Mouse (Mus musculus) neural tube, embryonic 11.5 days (tissue): ENCODE measurements around the gene Schip1. TPM values are rescaled to one million over a fixed set of nuclear protein-coding genes. Genes with fewer than 3 reads are reported as not detected.
A peak's percentile ranks its signal among the peaks of the same experiment; 100 is the strongest.

ENCODE experiments used
- ATAC-seq: fragments of 200-750 bp; cut with Nextera tagmentation; 2 replicates; pipeline ENCODE4 v1.8.0; 2017; ENCODE audit warnings: moderate number of reproducible peaks, mild to moderate bottlenecking, moderate TSS enrichment, moderate library complexity; ENCODE audit not compliant: insufficient read depth, low FRiP score, low TSS enrichment
- DNase-seq: peaks from one replicate; pipeline ENCODE4 v3.0.0-alpha.2; 2015; ENCODE audit warnings: low spot score
- H3K27ac ChIP-seq: fragments of 300-500 bp; sonication (generic); 2 replicates; pipeline ENCODE4 v1.5.1; 2014; ENCODE audit warnings: low read depth, mild to moderate bottlenecking, low read length
- H3K27me3 ChIP-seq: fragments of 300-500 bp; sonication (generic); 2 replicates; pipeline ENCODE4 v1.6.1; 2014; ENCODE audit warnings: mild to moderate bottlenecking, low read length, mixed read lengths; ENCODE audit not compliant: control insufficient read depth, insufficient read depth
- H3K36me3 ChIP-seq: fragments of 300-500 bp; sonication (generic); 2 replicates; pipeline ENCODE4 v1.6.1; 2014; ENCODE audit warnings: mild to moderate bottlenecking, low read length, moderate library complexity, mixed read lengths; ENCODE audit not compliant: control insufficient read depth, insufficient read depth
- H3K4me1 ChIP-seq: fragments of 300-500 bp; sonication (generic); 2 replicates; pipeline ENCODE4 v1.6.1; 2014; ENCODE audit warnings: low read length, mixed read lengths; ENCODE audit not compliant: control insufficient read depth, insufficient read depth
- H3K4me2 ChIP-seq: fragments of 300-500 bp; sonication (generic); 2 replicates; pipeline ENCODE4 v1.6.1; 2014; ENCODE audit warnings: low read depth, mild to moderate bottlenecking, moderate library complexity
- H3K4me3 ChIP-seq: fragments of 300-500 bp; sonication (generic); 2 replicates; pipeline ENCODE4 v1.5.1; 2014; ENCODE audit warnings: low read depth, low read length
- H3K9ac ChIP-seq: fragments of 300-500 bp; sonication (generic); 2 replicates; pipeline ENCODE4 v1.6.1; 2014; ENCODE audit warnings: mild to moderate bottlenecking, low read length
- H3K9me3 ChIP-seq: fragments of 300-500 bp; sonication (generic); 2 replicates; pipeline ENCODE4 v1.6.1; 2016; ENCODE audit warnings: low read length; ENCODE audit not compliant: control insufficient read depth
- WGBS: fragments of 180-500 bp; shearing (Covaris S2); extraction: QIAGEN DNeasy Blood & Tissue Kit; methylation state at CpG from one replicate; pipeline ENCODE4 v1.1.7; 2014; 5-methylcytosine and 5-hydroxymethylcytosine counted together
- polyA plus RNA-seq: library from polyadenylated mRNA; unstranded; fragments of >200 nt; fragmentation: Nextera tagmentation; extraction: Ambion mirVana; gene quantifications from 2 replicates; pipeline ENCODE4 v1.2.1, GENCODE M21; 2014

Schip1 gene
- polyA plus RNA-seq, 1 experiment from 2014 or later, result 87.2 TPM

DNA sequence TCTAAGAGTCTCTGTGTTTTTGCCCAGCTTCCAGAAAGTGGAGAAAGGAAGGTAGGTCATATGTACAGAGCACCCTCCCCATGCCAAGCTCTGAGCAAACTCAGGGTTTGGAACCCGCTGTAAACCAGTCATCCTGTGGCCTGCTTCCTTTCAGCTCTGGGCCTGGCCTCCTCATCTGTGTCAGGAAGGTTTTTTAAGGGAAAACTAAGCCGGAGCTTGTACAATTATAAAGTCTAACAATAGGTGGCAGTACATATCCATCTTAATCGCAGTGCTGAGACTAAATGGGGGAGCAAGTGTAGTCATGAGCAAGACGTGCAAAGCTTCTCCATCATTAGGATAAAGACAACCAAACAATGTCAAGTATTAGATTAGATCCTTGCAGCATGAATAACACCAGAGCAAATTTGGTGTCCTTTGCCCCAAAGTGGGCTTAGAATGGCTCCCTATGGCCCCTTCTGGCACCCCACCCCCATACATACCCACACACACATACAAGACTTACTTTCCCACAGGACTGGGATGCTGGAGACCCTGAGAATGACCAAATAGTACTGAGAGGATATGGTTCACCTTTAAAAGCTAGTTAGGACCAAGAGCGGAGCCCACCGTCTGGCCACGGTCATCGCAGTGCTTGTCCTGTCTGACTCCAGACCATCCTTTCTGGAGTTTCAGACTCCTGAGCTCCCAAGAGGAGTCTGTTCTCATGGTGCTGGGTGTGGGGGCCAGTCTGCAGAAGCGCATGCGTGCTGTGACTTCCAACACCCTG is 550.6 kb downstream of the Schip1 start:
- 75% methylated on average over 10 of the region's 10 CpGs for WGBS
- DNase-seq (peak; percentile 33), ATAC-seq (no peak)
- Histone ChIP-seq H3K4me1 (no peaks in the 10 kb centered on the region), H3K27me3 (no peaks in the 10 kb centered on the region), H3K9me3 (no peaks in the 10 kb centered on the region), H3K4me2 (no peak overlapping the region), H3K4me3 (no peak overlapping the region), H3K9ac (no peak overlapping the region), H3K36me3 (no peaks in the 10 kb centered on the region), H3K27ac (no peak overlapping the region)

DNA sequence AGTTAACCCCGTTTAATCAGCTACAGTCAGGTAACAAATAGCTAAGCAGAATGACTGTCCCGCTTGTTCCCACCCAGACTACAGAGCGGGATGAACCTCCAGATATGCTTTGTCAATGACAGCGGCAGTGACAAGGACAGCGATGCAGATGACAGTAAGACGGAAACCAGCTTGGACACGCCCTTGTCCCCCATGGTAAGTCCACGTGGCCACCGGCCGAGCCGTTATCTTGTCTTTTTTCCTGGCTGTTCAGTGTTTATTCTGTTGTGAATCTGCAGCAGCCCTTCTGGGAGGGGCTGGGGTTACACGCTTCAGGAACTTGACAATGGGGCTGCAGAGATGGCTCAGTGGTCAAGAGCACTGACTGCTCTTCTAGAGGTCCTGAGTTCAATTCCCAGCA is 551.8 kb downstream of the Schip1 start:
- WGBS, result 92% methylated on average over 12 of the region's 12 CpGs
- Histone ChIP-seq H3K9me3 (no peaks in the 10 kb centered on the region), H3K4me1 (no peaks in the 10 kb centered on the region), H3K4me3 (no peak overlapping the region), H3K4me2 (no peak overlapping the region), H3K27ac (no peak overlapping the region), H3K36me3 (no peaks in the 10 kb centered on the region; the same call in 1 of the 2 replicates), H3K27me3 (no peaks in the 10 kb centered on the region), H3K9ac (no peak overlapping the region)
- no peak for DNase-seq
- ATAC-seq, result no peak

DNA sequence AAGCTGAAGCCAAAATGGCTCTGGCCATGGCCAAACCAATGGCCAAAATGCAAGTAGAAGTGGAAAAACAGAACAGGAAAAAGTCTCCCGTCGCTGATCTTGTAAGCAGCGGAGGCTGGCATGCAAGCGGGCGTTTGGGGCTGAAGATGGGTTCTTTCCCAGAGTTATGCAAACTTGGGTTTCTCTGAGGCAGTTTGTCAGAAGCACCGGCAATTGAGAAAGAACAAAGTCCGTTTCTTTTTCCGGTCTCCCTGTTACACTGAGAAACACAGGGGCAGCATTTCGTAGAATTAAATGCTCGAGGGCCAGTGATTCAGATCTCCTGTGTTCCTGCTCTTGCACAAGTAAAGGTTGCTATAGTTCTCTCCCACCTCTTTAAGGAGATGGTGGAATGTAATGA is 553.1 kb downstream of the Schip1 start:
- Histone ChIP-seq H3K4me1 (no peaks in the 10 kb centered on the region), H3K9me3 (no peaks in the 10 kb centered on the region), H3K27ac (no peak overlapping the region), H3K4me2 (no peak overlapping the region), H3K36me3 (no peaks in the 10 kb centered on the region; the same call in 1 of the 2 replicates), H3K9ac (no peak overlapping the region), H3K27me3 (no peaks in the 10 kb centered on the region), H3K4me3 (no peak overlapping the region)
- 92% methylated on average over 10 of the region's 10 CpGs for WGBS
- ATAC-seq (no peak), DNase-seq (no peak)

DNA sequence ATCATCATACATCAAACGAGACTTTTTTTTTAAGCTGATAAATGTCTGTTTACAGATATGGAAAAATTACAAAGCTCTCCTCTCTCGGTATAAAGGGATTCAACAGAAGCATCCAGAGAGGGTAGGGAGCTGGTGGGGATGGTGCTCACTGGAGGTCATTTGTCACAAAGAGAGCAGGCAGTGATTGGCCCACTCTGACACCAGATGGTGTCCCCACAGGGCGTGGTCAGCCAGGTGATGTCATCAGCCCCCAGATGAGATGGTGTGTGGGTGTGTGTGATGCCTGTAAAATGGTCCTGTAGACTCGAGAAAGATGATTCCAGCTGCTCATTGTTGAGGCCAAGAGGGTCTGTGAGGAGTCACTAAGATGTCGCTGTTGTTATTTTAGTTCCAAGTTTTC is 554.5 kb downstream of the Schip1 start:
- Histone ChIP-seq H3K4me1 (no peaks in the 10 kb centered on the region), H3K9me3 (no peaks in the 10 kb centered on the region), H3K4me2 (no peak overlapping the region), H3K4me3 (no peak overlapping the region), H3K27me3 (no peaks in the 10 kb centered on the region), H3K36me3 (no peaks in the 10 kb centered on the region; the same call in 1 of the 2 replicates), H3K27ac (no peak overlapping the region), H3K9ac (no peak overlapping the region)
- ATAC-seq (no peak), DNase-seq (no peak)
- 78% methylated on average over 5 of the region's 5 CpGs for WGBS

DNA sequence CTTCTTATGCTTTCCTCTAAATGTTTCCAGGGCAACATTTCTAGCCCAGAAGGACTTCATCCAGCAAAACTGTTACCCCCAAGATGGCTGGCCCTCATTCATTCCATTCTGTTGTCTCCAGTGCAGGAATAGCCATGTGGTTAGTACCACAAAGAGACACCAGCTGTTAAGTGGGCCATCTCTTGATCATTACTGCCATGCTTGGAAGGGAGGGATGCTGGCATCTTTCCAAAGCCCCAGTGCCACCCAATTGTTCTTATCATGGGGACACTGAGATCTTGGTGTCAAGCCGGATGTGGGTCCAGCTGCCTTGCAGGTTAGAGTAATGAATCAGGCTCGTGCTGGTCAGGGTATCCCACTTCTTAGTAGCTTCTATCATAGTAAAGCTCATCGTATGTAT is 557.4 kb downstream of the Schip1 start:
- 95% methylated on average over 3 of the region's 3 CpGs for WGBS
- no peak for DNase-seq
- Histone ChIP-seq H3K36me3 (no peaks in the 10 kb centered on the region; the same call in 1 of the 2 replicates), H3K27ac (no peak overlapping the region), H3K4me1 (no peaks in the 10 kb centered on the region), H3K27me3 (no peaks in the 10 kb centered on the region), H3K4me3 (no peak overlapping the region), H3K9me3 (no peaks in the 10 kb centered on the region), H3K4me2 (no peak overlapping the region), H3K9ac (no peak overlapping the region)
- no peak for ATAC-seq

DNA sequence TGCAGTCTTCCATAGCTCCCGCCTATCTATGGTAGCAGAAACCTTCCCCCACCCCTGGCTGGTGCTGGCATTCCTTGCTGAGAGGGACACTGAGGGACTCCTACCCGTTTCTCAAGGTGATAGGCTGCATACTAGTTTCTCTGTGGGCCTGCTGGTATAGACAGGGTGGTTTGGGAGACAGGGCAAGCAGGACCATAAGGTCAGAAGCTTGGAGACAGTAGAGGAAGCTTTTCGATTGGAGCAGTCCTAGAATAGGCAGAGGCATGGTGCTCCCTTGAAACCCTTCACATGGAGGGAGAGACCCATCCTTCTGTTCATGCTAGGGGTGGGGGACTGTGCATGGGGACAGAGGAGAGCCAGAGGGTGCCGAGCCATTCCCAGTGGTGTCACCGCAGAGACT is 558.4 kb downstream of the Schip1 start:
- 87% methylated on average over 5 of the region's 5 CpGs for WGBS
- Histone ChIP-seq H3K27me3 (no peaks in the 10 kb centered on the region), H3K4me3 (no peak overlapping the region), H3K27ac (no peak overlapping the region), H3K9me3 (no peaks in the 10 kb centered on the region), H3K36me3 (no peaks in the 10 kb centered on the region; the same call in 1 of the 2 replicates), H3K4me1 (no peaks in the 10 kb centered on the region), H3K9ac (no peak overlapping the region), H3K4me2 (no peak overlapping the region)
- no peak for DNase-seq
- ATAC-seq, result no peak

DNA sequence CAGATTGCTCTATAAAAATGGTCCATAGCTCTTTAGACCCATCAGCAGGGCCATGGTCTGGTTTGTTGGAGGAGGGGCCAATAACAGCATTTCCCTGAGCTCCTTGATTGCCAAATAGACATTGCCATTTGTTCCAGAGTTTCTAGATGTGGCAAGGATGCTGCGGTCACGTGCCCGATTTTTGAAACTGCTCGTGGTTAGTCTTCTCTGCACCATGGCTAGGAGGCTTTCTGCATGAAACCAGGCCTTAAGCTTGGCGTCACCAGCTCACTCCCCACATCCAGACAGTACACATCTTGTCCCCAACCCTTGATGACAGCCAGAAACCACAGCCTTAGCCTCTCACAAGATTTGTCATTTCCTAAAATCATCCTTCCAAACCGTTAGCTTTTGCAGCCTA is 559.9 kb downstream of the Schip1 start:
- Histone ChIP-seq H3K4me1 (no peaks in the 10 kb centered on the region), H3K9me3 (no peaks in the 10 kb centered on the region), H3K27ac (no peak overlapping the region), H3K4me3 (no peak overlapping the region), H3K36me3 (no peaks in the 10 kb centered on the region; the same call in 1 of the 2 replicates), H3K27me3 (no peaks in the 10 kb centered on the region), H3K4me2 (no peak overlapping the region), H3K9ac (no peak overlapping the region)
- WGBS, result 92% methylated on average over 6 of the region's 6 CpGs
- DNase-seq (no peak), ATAC-seq (no peak)

DNA sequence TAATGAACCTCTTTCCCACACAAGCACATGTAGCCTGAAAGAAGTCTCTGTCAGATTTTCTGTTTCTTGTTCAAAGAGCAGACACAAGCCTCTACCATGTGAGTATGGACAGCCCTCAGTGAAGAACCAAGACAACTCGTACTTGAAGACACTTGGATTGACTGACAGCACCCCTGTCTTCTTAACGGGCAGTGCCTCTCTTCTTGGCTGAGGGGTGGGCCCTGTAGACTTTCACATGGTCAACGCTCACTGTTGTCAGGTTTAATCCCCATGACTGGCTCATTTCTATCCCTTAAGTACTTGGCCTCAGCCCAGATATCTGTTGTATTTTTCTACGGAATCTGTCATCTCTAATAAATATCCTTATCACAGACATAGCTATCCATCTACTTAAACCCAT is 565.7 kb downstream of the Schip1 start:
- ATAC-seq, result no peak
- H3K4me3 ChIP-seq, result no peak overlapping the region
- no peak overlapping the region for H3K4me2 ChIP-seq
- 83% methylated on average over 4 of the region's 4 CpGs for WGBS
- DNase-seq, result no peak
- no peaks in the 10 kb centered on the region for H3K36me3 ChIP-seq
- H3K4me1 ChIP-seq, result no peaks in the 10 kb centered on the region
- H3K9me3 ChIP-seq, result no peaks in the 10 kb centered on the region
- no peak overlapping the region for H3K27ac ChIP-seq
- H3K9ac ChIP-seq, result no peak overlapping the region
- H3K27me3 ChIP-seq, result no peaks in the 10 kb centered on the region

DNA sequence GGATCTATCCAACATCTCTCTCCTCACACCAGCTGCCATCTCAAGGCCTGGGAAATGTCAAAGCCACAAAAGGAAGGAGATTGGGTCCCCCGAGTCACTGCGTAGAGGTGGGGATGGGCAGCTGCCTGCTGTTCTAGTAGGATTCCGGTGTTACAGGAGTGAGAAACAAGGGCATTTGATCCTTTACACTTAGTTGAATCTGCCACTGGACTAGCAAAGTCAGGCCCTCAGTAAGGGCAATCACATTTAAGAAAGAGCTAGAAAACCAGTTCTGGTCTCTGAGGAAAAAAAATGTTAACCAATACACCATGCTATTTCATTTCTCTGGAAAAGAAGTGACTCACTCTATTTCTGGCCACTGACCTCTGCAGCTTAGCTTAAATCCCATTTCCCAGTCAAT is 566.2 kb downstream of the Schip1 start:
- Histone ChIP-seq H3K4me3 (no peak overlapping the region), H3K27ac (no peak overlapping the region), H3K27me3 (no peaks in the 10 kb centered on the region), H3K4me2 (no peak overlapping the region), H3K36me3 (no peaks in the 10 kb centered on the region), H3K4me1 (no peaks in the 10 kb centered on the region), H3K9me3 (no peaks in the 10 kb centered on the region), H3K9ac (no peak overlapping the region)
- no peak for DNase-seq
- no peak for ATAC-seq
- WGBS, result 80% methylated on average over 3 of the region's 3 CpGs
